Mouse (Mus musculus): ENCODE measurements around the gene Ypel4. TPM values are rescaled to one million over a fixed set of nuclear protein-coding genes. Genes with fewer than 3 reads are reported as not detected.

The Ypel4 gene
- polyA plus RNA-seq (2016; fragmentation: Nextera tagmentation; extraction: Ambion mirVana), result 12.3 and 13.7 TPM in 2 replicates

- Histone ChIP-seq H3K9me3 (no peaks in the 10 kb centered on the region), H3K4me1 (peaks cover 51% of the 10 kb centered on the region)
Measured at GRCm38 (mm10) chr2:84733579-84734300, at the start of gene Ypel4. Gene Ypel4 (plus strand): TSS chr2:84734058.

GRCm38 (mm10) chr2:84688080-84688844 is 45.6 kb upstream of the Ypel4 start:
- Histone ChIP-seq H3K4me3 (no peak overlapping the region), H3K27ac (no peak overlapping the region), H3K9ac (no peak overlapping the region), H3K27me3 (no peaks in the 10 kb centered on the region), H3K4me1 (no peaks in the 10 kb centered on the region), H3K36me3 (peaks cover 83% of the 10 kb centered on the region), H3K9me3 (no peaks in the 10 kb centered on the region), H3K4me2 (replicated peaks) (no peak overlapping the region)
- WGBS, result 83% methylated on average over 2 of the region's 2 CpGs
- ATAC-seq (ENCODE audit: insufficient number of reproducible peaks, insufficient read depth, low FRiP score, low TSS enrichment), result no peak

More at GRCm38 (mm10) chr2:84733579-84734300, at the start of gene Ypel4:
- peak within 1 kb of the TSS; percentile 64 for H3K9ac ChIP-seq
- no peaks in the 10 kb centered on the region for H3K36me3 ChIP-seq
- H3K4me2 ChIP-seq (replicated peaks), result peak within 1 kb of the TSS; percentile 78
- WGBS, result 2% methylated on average over 8 of the region's 8 CpGs
- peak; percentile 38 for ATAC-seq (ENCODE audit: insufficient number of reproducible peaks, insufficient read depth, low FRiP score, low TSS enrichment)
- H3K27ac ChIP-seq, result peak within 1 kb of the TSS; percentile 42; the same call in 1 of the 2 replicates
- H3K4me3 ChIP-seq, result peak within 1 kb of the TSS; percentile 55
- no peaks in the 10 kb centered on the region for H3K27me3 ChIP-seq

GRCm38 (mm10) chr2:84690050-84690449 is 43.8 kb upstream of the Ypel4 start:
- H3K4me1 ChIP-seq, result no peaks in the 10 kb centered on the region
- H3K27ac ChIP-seq, result no peak overlapping the region
- H3K9ac ChIP-seq, result no peak overlapping the region
- H3K4me3 ChIP-seq, result no peak overlapping the region
- no peaks in the 10 kb centered on the region for H3K9me3 ChIP-seq
- H3K36me3 ChIP-seq, result peaks cover 85% of the 10 kb centered on the region
- H3K27me3 ChIP-seq, result no peaks in the 10 kb centered on the region
- ATAC-seq (ENCODE audit: insufficient number of reproducible peaks, insufficient read depth, low FRiP score, low TSS enrichment), result no peak
- 88% methylated on average over 12 of the region's 12 CpGs for WGBS
- H3K4me2 ChIP-seq (replicated peaks), result no peak overlapping the region

- Histone ChIP-seq H3K27me3 (no peaks in the 10 kb centered on the region), H3K4me1 (no peaks in the 10 kb centered on the region), H3K27ac (no peak overlapping the region), H3K36me3 (peaks cover 61% of the 10 kb centered on the region), H3K4me2 (replicated peaks) (no peak overlapping the region), H3K4me3 (no peak overlapping the region), H3K9me3 (no peaks in the 10 kb centered on the region), H3K9ac (no peak overlapping the region)
- WGBS, result 88% methylated on average over 5 of the region's 5 CpGs
- ATAC-seq (ENCODE audit: insufficient number of reproducible peaks, insufficient read depth, low FRiP score, low TSS enrichment), result no peak
Measured at GRCm38 (mm10) chr2:84695007-84695695, 38.7 kb upstream of the Ypel4 start.

GRCm38 (mm10) chr2:84703497-84703896 is 30.4 kb upstream of the Ypel4 start:
- Histone ChIP-seq H3K9ac (no peak overlapping the region), H3K27ac (no peak overlapping the region), H3K27me3 (no peaks in the 10 kb centered on the region), H3K9me3 (no peaks in the 10 kb centered on the region), H3K4me2 (replicated peaks) (no peak overlapping the region), H3K4me1 (no peaks in the 10 kb centered on the region), H3K4me3 (no peak overlapping the region), H3K36me3 (peaks cover 29% of the 10 kb centered on the region)
- WGBS, result 91% methylated on average over 1 of the region's 1 CpGs
- ATAC-seq (ENCODE audit: insufficient number of reproducible peaks, insufficient read depth, low FRiP score, low TSS enrichment), result no peak

- H3K4me3 ChIP-seq, result no peak overlapping the region
- H3K4me1 ChIP-seq, result no peaks in the 10 kb centered on the region
- no peaks in the 10 kb centered on the region for H3K27me3 ChIP-seq
- no peak overlapping the region for H3K9ac ChIP-seq
- H3K9me3 ChIP-seq, result no peaks in the 10 kb centered on the region
- H3K4me2 ChIP-seq (replicated peaks), result no peak overlapping the region
- H3K36me3 ChIP-seq, result peaks cover 32% of the 10 kb centered on the region
- no peak overlapping the region for H3K27ac ChIP-seq
- no peak for ATAC-seq (ENCODE audit: insufficient number of reproducible peaks, insufficient read depth, low FRiP score, low TSS enrichment)
- 82% methylated on average over 5 of the region's 5 CpGs for WGBS
Measured at GRCm38 (mm10) chr2:84704329-84704728, 29.5 kb upstream of the Ypel4 start.

- peaks cover 38% of the 10 kb centered on the region for H3K36me3 ChIP-seq
- H3K4me1 ChIP-seq, result no peaks in the 10 kb centered on the region
- H3K27me3 ChIP-seq, result no peaks in the 10 kb centered on the region
- no peak overlapping the region for H3K9ac ChIP-seq
- H3K9me3 ChIP-seq, result no peaks in the 10 kb centered on the region
- ATAC-seq (ENCODE audit: insufficient number of reproducible peaks, insufficient read depth, low FRiP score, low TSS enrichment), result no peak
- H3K4me3 ChIP-seq, result no peak overlapping the region
- WGBS, result 95% methylated on average over 1 of the region's 1 CpGs
- no peak overlapping the region for H3K4me2 ChIP-seq (replicated peaks)
- H3K27ac ChIP-seq, result no peak overlapping the region
Measured at GRCm38 (mm10) chr2:84705295-84705694, 28.6 kb upstream of the Ypel4 start.

GRCm38 (mm10) chr2:84707523-84707922 is 26.3 kb upstream of the Ypel4 start:
- no peak for ATAC-seq (ENCODE audit: insufficient number of reproducible peaks, insufficient read depth, low FRiP score, low TSS enrichment)

GRCm38 (mm10) chr2:84711898-84712297 is 22.0 kb upstream of the Ypel4 start:
- Histone ChIP-seq H3K9me3 (no peaks in the 10 kb centered on the region), H3K27ac (no peak overlapping the region), H3K4me3 (no peak overlapping the region), H3K36me3 (peaks cover 28% of the 10 kb centered on the region), H3K9ac (no peak overlapping the region), H3K4me2 (replicated peaks) (no peak overlapping the region), H3K27me3 (no peaks in the 10 kb centered on the region), H3K4me1 (peaks cover 10% of the 10 kb centered on the region)
- WGBS, result 93% methylated on average over 2 of the region's 2 CpGs
- no peak for ATAC-seq (ENCODE audit: insufficient number of reproducible peaks, insufficient read depth, low FRiP score, low TSS enrichment)

More at GRCm38 (mm10) chr2:84707523-84707922, 26.3 kb upstream of the Ypel4 start:
- Histone ChIP-seq H3K4me3 (no peak overlapping the region), H3K4me1 (no peaks in the 10 kb centered on the region), H3K36me3 (peaks cover 41% of the 10 kb centered on the region), H3K4me2 (replicated peaks) (no peak overlapping the region), H3K9ac (no peak overlapping the region), H3K27ac (no peak overlapping the region), H3K9me3 (no peaks in the 10 kb centered on the region), H3K27me3 (no peaks in the 10 kb centered on the region)
- 57% methylated on average over 1 of the region's 1 CpGs for WGBS

- peak overlapping the region; percentile 88 for H3K9ac ChIP-seq
- peak overlapping the region; percentile 96 for H3K27ac ChIP-seq
- ATAC-seq (ENCODE audit: insufficient number of reproducible peaks, insufficient read depth, low FRiP score, low TSS enrichment), result no peak
- peak overlapping the region; percentile 75 for H3K4me2 ChIP-seq (replicated peaks)
- no peaks in the 10 kb centered on the region for H3K9me3 ChIP-seq
- no peaks in the 10 kb centered on the region for H3K27me3 ChIP-seq
- peaks cover 15% of the 10 kb centered on the region for H3K36me3 ChIP-seq
- H3K4me1 ChIP-seq, result peaks cover 10% of the 10 kb centered on the region
- WGBS, result under 1% methylated on average over 22 of the region's 26 CpGs
- H3K4me3 ChIP-seq, result peak overlapping the region; percentile 96
Measured at GRCm38 (mm10) chr2:84714422-84714810, 19.4 kb upstream of the Ypel4 start.

GRCm38 (mm10) chr2:84714811-84715561 is 18.9 kb upstream of the Ypel4 start, which contains the start of gene Zdhhc5:
Gene Zdhhc5 (minus strand): TSS chr2:84715180.
- H3K27ac ChIP-seq, result peak within 1 kb of the TSS; percentile 96
- peaks cover 11% of the 10 kb centered on the region for H3K36me3 ChIP-seq
- H3K9me3 ChIP-seq, result no peaks in the 10 kb centered on the region
- H3K4me1 ChIP-seq, result peaks cover 10% of the 10 kb centered on the region
- H3K9ac ChIP-seq, result peak within 1 kb of the TSS; percentile 88
- under 1% methylated on average over 106 of the region's 107 CpGs for WGBS
- peak; percentile 95 for ATAC-seq (ENCODE audit: insufficient number of reproducible peaks, insufficient read depth, low FRiP score, low TSS enrichment)
- H3K4me2 ChIP-seq (replicated peaks), result peak within 1 kb of the TSS; percentile 75
- peak within 1 kb of the TSS; percentile 96 for H3K4me3 ChIP-seq
- H3K27me3 ChIP-seq, result no peaks in the 10 kb centered on the region

Data from embryonic facial prominence, embryonic 12.5 days (tissue).